Mouse (Mus musculus): ENCODE data around the gene Myo1d. TPM values are rescaled to one million over a fixed set of nuclear protein-coding genes. Genes with fewer than 3 reads are reported as not detected.

The Myo1d gene
- total RNA-seq, 2 experiments from 2014 or later, result 74.0 to 87.7 TPM

Other genes starting within 250 kb of the Myo1d start
- gene Tmem98, start 30.1 kb upstream of the Myo1d start, total RNA-seq (2021), result 10 to 100 TPM; 40.8 to 68.8 TPM
- not detected for gene Spaca3, start 78.3 kb upstream of the Myo1d start, total RNA-seq (2021)

Measured in adrenal gland, postnatal 36 days (tissue).